Mouse (Mus musculus): ENCODE results near the gene Tnfrsf14.

Gene Tnfrsf14

DNA sequence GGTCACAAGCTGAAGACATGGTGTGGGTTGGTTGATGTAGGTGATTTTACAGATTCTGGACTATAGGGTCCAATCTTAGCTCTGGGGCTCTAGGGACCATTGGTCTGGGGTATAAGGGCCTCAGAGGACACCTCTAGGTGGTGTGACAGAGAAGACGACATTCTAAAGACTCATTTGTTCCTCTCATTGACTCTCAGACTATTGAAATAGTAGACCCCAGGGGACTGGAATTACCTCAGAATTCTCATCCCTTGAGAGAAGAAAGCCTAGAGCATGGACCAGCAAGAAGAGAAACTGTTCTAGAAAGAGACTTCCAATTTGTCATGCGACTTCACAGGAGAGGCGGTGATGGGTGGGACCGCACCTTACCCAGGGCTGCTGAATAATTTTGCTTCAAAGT lies 14.1 kb downstream of the Tnfrsf14 start:
- DNase-seq: no peak

DNA sequence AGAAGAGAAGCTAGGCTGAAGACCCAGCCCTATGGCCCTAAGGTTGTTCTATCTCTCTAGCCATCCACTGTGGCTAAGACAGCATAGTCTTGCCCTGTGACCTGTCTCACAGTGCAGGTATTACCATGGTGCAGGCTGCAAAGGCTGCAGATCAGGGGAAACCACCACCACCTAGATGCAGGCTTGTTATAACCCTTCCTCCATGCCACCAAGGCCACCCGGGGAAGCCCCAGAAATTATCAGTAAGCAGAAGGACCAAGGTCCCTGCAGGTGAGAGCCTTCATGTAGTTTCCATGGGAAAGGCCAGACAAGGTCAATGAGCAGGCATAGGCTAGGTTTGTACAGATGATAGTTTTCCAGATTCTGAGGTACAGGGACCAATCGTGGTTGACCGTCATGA lies 14.5 kb downstream of the Tnfrsf14 start:
- DNase-seq: no peak

DNA sequence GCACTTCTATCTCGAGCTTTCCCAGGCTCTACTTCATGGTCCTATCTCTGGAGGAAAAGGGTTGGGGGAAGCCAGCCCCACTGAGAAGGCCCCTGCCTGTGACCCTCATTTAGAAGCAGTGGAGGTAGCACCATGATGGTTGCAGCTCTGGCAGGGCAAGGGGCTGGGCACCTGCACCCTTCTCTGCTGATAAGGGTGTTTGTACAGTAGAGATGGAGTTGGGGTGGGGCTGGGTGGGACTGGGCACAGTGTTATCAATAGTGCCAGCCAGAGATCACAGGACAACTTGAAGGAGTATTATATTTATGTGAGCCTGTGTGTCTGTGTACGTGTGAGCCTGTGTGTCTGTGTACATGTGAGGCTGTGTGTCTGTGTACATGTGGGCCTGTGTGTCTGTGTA lies 16.7 kb downstream of the Tnfrsf14 start:
- DNase-seq: no peak

DNA sequence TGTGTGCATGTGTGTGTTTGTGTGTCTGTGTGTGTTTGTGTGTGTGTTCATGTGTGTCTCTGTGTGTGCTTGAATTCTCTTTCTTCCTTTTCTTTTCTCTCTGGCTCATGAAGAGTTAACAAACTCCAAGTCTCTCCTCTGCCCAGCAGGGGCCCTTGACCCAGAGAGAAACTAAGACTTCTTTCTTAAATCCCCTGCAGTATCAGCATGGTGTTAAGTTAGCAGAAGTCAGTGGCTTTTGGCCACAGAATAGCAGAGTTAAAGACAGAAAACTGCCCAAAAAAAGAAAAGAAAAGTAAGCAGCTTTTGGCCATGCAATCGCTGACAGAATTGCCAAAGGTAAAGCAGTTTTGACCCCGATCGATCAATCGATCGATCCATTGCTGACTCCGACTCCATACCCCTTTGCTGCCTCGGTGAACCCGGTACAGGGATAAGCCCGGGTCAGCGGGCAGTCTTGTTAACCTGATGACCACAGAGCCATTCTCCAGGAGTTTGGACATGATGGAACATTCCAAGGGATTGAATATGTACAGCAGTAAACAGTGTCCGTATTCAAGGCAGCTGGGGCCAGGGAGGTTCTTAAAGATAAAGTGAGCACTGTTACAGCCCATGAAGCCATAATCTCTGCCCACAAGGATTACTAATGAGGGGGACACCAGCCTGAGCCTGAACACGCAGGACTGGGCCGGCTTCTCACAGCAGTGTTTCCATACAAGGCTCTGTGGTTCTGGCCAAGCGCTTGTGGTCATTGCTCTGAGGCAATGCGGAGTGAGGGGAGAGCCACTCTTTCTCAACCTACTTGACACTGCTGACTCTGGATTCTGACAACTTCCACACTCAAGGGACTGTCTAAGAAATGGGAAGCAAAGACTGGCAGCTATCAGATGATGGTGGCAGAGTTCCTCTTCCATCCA lies 17.5 kb downstream of the Tnfrsf14 start:
- no peak for DNase-seq

DNA sequence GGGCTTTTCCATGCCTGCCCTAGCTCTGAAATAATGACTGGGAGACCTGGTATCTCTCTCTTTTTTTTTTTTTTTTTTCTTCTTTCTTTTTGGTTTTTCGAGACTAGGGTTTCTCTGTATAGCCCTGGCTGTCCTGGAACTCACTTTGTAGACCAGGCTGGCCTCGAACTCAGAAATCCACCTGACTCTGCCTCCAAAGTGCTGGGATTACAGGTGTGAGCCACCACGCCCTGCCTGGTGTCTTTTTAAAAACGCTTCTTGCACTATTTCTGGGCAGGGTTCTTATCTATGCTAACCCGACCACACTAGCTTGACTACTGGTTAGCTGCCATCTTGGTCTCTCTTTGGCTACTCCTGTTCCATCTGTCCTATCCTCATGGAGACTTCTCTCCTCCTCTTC lies 19.9 kb downstream of the Tnfrsf14 start:
- no peak for DNase-seq

DNA sequence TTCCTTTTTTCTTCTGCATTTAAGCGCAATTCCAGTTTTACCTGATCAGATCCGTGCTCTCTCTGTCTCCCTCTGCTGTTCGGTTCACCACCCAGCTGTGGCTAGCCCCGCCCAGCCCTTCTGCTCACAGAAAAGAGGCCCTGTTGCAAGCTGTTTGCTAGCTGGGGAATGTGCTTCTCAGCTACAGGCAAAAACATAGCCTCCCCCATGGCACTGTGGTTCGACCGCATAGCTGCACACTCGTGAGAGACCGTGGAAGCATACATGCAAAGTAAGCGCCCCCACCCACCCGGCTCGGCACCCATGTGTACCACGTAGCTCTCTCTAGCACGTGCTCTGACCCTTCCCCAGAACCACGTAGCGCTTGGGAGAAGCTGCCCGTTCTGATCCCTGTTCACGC lies 20.5 kb downstream of the Tnfrsf14 start:
- peak; percentile 73 for DNase-seq

DNA sequence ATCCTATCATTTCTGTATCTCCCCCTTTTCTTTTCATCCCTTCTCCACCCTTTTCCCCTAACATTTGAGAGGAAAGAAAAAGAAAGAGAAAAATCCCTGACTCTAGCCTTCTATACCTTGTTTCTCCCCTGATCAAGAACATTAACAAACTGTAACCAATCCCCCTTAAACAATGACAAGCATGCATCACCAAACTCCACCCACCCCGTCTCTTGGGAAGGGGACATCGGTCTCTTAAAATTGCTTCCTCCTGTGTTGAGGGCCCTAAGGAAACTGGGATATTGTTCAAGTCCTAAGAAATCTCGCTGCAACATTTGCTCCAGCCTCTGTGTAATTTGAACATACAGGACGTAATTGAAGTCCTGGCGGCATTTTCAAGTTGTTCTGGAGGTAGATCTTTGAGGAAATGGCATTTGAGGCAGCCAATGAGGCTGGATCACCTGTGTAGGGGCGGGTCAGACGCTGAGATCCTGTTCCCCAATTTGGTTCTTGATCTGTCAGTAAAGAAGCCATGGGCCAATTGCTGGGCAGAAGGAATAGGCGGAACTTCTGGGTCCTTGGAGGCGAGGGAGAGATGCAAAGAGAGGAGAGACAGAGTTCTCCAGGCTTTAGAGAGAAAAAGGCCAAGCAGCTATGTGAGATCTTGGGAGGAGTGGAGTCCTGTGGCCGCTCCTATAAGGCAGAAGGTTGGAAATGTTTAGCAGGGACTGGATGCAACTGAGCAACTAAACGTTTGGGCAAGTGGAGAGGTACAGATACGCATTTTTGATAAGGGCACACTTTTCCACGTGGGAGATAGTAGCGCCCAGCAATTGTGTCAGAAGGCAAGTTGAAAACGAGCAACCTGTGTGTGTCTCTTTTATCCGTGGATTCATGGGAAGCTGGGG lies 23.9 kb downstream of the Tnfrsf14 start:
- DNase-seq: peak; percentile 83

DNA sequence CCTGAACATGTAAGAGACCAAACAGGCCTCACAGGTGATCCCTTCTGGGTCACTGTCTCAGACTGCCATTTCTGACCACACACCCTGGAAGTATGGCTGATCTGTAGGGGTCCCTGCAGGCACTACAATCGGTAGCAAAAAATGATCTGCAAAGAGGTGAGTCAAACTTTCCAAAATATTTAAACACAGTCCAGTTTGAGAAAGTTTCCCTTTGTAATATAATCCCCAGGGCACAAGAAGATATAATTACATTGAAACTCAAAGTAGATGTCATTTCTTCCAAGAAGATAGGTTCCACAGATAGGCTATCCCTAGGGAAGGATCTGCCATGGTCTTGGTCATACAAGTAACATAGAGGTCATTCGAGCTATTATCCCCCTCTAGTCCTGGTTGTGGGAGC lies 26.0 kb downstream of the Tnfrsf14 start:
- DNase-seq: no peak

DNA sequence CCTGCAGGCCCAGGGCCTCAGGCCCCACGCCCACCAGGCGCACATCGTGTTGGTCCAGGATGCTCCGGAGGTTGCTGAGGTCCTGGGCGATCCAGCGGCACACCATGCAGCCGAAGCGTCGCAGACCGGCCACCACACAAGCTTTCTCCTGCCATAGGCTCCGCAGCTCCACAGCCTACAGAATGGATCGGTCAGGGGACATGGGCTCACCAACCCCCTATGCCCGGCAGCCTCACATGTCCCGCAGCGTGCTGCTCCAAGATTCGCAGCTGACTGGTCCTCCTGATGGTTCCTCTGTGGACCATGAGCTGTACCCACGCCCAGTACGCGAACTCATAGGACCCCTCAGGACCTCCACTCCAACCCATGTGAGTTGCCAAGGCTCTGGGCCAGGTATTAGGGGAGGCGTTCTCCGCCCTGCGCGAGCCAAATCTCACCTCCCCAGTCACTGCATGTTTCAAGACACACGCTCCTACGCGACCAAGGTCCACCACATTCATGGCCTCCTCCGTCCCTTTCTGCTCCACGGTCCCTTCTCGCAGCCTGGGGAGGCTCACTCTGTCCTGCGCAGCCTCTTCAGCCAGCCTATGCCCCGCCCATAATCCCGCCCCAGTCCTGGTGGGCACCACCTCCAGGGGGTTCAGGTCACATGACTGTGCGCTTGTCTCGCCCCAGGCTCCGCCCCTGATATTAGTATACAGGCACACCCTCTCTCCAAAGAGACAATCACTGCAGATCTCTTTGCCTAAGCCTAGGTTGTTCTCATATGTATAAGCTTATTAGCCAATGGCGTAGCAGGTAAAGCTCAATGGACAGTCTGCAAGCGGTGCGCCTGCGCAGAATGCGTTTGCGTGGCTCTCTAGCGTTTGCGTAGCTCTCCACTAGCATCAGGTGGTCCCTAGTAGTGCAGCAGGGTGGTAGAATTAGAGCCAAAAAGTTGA lies 29.6 kb downstream of the Tnfrsf14 start, which contains the start of gene Fam213b:
Fam213b (minus strand) TSS at position 630 of the 941 bp plus-strand sequence.
- peak; percentile 81 for DNase-seq

DNA sequence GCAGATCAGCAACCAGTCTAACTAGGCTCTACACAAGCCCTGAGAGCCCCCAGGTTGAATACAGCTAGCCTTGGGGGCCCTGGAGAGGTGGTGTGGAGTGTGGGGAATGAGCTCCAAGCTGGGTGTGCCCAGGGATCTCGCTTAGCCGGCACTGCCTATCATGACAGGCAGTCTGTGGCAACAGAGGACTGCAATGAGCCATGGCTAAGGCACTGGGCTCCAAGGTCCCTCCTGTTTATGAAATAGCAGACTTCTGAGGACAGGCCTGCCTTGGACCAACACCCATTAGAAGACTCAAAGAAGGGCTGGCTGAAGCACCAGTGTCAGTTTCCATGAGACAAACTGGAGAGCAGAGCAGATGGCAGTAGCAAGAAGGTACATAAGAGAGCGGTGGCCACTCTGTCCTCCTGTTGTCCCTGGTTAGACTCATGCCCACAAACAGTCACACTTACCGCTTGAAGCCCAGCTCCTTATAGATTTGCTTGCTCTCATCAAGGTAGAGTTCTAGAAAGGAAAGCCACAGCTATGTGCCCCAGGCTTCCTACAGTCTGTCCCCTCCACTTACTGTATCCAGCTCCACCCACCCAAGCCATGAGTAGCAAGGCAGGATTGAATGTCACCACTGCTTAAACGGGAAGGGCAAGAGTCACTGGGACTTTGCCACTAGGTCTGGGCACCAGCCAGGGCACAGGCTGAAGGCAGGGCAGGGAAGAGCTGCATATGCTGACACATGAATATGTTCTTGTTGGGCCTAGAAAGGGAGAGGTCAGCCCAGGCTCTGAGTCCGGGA lies 30.5 kb downstream of the Tnfrsf14 start:
- DNase-seq: no peak

DNA sequence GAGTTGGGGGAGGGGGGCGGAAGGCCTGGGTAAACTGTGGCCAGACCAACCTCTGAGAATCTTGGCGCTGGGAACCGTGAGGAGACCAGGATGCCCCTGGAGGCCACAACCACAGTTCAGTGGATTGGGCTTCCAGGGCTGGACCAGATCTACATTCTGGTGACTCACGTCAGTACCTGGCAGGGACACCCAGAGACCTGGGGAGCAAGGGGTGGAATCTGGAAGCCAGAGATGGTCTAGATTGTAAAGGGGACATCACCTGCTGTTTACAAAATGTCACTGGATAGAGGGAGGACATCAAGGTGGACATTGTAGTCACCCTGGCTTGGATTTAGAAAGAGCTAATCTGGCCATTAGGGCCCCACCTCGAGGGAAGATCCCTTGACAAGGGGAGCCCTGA lies 32.8 kb downstream of the Tnfrsf14 start:
- no peak for DNase-seq

DNA sequence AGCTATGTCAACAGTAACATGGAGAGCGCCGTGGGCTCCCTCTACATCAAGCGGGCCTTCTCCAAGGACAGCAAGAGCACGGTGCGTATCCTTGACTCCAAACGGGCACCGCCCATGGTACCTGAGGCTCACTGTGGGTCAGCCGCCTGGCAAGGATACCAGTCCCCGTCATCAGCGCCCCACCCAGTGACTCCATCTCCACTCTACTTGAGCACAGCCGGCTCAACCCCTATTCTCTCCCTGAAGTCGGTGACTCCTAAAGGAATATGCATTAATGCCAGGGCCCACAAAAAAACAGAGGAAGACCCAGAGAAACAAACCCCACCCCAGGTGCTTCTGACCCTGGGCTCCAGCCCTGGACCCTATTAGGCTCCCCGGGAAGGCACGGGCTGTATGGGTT lies 37.5 kb downstream of the Tnfrsf14 start:
- DNase-seq: no peak

DNA sequence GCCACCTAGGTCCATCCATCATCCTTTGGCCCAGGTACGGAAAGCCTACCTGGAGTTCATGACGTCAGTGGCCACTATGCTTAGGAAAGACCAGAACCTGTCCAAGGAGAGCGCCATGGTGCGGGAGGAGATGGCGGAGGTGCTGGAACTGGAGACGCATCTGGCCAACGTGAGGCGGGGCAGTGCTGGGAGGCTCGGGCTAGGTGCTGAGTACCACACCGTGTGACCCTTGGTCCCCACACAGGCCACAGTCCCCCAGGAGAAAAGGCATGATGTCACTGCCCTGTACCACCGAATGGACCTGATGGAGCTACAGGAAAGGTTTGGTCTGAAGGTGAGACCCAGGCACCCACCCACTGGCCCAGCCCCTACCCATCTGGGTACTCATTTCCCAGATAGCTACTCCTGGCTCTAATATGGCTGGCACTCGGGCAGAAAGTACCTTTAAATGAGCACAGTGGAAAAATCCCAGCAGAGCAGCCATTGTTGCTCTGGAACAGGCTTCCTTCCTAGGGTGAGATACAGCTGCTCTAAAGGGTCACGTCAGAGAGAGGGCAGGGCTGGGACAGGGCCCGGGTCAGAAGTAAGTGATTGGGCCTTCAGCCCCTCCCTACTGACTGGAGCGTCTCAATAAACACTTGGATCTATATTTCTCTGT lies 40.6 kb downstream of the Tnfrsf14 start:
- DNase-seq: no peak

DNA sequence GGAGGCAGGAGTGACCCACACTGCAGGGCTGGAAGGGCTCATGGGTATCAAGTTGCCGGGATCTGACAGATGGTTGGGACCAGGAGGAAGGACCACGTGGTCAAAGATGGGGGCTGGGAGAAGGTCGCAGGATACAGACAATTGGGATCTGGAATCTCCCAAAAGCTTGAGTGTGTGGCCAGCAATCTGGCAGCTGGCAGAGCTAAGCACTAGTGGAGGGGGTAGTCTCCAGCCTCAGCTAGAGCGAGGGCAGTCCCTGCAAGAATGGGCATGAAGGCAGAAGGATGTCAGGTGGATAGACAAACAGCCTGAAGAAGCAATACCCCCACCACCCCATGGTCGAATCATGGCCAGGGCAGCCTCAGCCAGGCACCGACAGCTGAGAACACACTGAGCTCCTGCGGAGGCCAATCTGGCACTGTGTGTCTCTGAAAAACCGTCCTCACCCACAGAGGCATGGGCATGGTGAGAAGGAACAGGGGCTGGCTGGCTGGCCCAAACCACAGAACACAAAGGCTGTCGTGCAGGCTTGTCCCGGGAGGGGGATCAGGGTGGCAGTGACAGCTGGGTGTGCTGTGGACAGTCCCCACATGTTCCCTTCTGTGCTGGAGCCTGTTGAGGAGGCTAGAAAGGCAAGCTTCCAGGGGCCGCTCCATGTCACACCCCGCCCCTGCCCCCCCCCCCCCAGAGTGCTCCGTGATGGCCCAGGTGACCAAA lies 41.3 kb downstream of the Tnfrsf14 start:
- peak; percentile 58 for DNase-seq

DNA sequence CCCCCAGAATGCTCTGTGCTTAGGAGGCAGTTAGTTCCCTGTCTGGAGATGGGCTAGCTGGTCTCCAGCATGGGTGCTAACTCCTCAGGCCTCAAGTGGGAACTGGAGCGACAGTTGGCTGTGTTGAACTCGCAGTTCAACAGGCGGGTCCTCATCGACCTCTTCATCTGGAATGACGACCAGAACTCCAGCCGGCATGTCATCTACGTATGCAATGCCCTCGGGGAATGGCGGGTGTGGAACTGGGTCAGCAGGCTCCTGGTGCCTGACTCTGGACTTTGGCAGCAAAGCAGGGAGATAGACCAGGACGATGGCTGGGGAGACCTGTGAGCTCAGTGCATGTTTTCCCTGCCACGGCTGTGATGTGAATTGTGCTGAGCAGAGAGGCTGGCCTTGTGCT lies 42.9 kb downstream of the Tnfrsf14 start:
- no peak for DNase-seq

DNA sequence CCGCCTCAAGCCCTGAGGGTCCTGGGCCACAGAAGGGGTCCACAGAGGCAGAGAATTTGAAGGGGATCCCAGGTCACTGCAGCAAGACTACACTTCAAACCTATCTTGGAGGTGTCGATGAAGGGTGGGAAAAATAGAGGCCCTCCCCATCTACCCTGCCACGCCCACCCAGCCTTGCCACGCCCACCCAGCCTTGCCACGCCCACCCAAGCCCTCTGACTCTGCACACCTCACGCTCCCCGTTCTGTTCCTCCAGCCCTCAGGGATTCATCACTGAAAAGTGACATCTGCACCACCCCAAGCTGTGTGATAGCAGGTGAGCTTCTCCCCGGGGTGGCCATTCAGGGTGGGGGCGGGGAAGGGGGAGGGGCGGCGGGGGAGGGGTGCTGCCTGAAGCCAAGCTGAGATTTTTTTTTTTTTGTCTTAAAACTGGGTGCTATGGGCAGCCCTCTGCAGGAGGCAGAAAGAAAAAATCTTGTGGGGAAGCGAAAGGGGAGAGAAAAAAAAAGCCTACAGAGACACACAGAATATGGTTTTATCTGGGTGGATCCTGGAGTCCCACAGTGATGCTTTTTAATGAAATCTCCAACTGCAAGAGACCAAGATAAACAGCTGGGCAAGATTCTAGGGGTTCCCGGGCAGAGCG lies 46.2 kb downstream of the Tnfrsf14 start:
- DNase-seq: no peak

DNA sequence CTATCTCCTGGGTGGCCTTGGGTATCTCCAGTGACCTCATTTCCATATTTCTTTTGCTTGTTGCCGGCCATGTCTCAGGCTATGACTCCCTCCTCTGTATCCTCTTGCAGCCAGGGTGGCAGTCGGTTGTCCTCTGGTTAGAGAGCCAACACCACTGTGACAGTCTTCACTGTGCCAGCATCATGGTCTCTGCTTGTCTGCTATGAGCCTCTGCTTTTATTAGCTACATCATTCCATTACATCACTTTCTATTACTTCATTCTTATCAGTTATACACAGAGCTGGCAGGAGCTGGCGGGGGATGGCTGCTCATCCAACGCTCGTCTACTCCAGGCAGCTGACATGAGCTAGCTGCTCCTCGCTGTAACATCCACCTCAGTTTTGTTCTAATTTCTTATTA lies 47.6 kb downstream of the Tnfrsf14 start:
- DNase-seq: no peak

DNA sequence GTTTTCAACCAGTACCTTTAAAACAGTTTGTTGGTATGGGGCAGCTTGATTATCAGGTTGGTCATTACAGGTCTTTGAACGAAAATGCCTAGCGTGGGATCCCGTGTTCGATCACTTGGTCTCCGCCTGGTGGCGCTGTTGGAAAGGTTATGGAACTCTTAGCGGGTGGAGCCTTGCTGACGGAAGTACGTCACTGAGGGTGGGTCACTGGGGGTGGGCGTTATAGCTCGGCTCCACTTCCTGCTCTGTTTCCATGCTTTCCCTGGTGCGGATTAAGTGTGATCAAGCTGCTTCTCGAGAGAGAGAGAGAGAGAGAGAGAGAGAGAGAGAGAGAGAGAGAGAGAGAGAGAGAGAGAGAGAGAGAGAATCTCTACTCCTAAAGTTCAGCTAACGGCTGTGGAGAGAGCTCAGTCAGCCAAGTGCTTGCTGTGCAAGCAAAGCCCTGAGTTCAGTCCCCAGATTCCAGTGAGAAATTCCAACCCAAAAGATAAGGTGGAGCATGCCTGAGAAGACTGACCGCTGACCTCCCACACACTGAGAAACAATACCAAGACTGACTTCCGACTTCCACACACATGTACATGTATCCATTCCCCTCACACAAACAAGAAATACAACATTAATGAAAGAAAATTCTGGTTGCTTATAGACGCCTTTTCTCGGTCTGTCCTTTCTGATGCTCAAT lies 50.4 kb downstream of the Tnfrsf14 start:
- peak; percentile 94 for DNase-seq

DNA sequence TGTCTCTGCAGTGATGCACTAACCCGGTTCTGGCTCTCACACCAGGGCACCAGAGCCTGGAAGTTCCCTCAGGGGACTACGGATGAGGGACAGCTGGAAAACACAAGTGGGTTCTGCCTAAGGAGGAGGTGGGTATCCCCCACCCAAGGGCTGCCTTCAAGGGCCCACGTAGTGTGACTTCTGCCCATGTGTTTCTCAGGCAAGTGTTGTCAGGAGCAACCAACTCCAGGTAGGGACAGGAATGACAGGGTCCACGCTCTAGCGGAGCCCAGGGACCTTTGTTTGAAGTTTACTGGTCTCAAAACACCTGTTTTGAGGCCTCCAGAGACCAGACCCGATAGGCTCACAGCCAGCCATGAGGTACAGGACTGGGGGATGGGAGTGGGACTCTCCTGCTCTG lies 55.2 kb downstream of the Tnfrsf14 start:
- no peak for DNase-seq

All from cerebellum, adult 8-10 months (tissue).